Mouse (Mus musculus) spleen, postnatal 10 days (tissue): Measurements from ENCODE around the gene Hoxb8.
A peak's percentile ranks its signal among the peaks of the same experiment; 100 is the strongest.

Experiments
- DNase-seq, 2 experiments: peaks; one replicate each; pipeline ENCODE4 v3.0.0; 2021 to 2022; ENCODE audit warnings: low spot score in 2 of 2

The Hoxb8 gene

GRCm38 (mm10) chr11:96285771-96286738, 4.3 kb downstream of the Hoxb8 start, which contains the start of gene Hoxb7:
TSS of gene Hoxb7 (plus strand) at chr11:96286623.
- no peak for DNase-seq

DNA sequence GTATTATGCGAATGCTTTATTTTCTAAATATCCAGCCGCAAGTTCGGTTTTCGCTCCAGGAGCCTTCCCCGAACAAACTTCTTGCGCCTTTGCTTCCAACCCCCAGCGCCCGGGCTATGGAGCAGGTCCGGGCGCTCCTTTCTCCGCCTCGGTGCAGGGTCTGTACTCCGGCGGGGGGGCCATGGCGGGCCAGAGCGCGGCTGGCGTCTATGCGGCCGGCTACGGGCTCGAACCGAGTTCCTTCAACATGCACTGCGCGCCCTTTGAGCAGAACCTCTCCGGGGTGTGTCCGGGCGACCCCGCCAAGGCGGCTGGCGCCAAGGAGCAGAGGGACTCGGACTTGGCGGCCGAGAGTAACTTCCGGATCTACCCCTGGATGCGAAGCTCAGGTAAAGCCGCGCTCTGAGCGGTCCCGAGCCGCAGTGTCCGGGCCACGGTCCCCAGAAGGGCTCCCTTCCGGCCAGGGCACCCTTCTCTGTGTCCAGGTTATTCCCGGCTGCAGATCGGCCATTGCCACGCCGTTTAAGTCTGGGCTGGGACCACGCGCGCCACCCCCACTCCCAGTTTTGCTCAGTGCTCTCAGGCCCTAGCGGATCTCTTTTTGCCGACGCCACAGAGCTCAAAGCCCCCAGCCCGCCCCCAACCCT, 5.2 kb downstream of the Hoxb8 start:
- DNase-seq = no peak

DNA sequence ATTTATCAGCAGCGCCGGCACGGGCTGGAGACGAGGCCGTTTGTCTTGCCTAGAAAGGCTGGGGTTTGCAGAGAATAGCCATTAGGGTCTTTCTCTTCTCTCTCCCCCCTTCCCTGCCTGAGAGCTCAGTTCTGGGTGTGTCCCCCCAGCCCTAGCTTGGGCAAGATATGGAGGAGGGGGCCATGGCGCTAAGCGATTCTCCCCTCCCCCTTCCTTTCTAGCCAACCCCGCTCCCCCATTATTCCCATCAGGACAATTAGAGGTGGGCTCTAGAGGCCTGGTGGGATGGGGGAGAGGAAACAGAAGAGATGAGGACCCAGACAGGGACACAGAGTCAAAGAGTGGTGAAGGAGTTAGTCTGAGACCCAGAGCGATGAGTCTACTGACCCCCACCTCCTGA, 5.7 kb downstream of the Hoxb8 start:
- no peak for DNase-seq

DNA sequence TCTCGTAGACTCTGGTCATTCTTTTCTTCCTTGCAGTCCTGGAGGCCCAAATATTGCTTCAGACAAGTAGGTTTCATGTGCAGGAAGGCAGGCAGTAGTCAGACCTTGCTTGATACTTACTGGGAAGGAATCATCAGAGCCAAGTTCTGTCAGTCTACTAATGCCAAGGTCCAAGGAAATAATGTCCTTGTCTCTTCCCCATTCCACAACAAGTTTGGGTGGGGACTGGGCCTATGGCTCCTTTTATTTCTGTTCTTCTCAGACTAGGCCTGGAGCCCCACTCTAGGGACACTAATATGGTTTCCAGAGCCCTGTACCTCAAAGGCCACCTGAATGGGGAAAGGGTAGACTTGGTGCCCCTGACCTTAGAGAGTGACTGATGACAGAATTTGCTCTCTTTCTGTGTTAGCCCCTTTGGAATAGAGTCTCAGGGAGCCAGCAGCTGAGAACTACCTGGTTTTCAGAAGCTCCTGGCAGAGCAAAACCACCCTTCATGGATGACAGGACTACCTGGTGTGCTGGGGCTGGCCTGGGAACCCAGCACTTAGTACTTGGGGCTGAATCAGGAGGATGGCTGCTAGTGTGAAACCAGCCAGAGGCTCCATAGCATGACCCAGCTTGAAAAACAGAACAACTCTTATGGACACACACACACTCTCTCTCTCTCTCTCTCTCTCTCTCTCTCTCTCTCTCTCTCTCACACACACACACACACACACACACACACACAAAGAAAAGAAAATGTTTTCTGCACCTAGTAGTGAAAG, 6.9 kb downstream of the Hoxb8 start:
- no peak for DNase-seq

DNA sequence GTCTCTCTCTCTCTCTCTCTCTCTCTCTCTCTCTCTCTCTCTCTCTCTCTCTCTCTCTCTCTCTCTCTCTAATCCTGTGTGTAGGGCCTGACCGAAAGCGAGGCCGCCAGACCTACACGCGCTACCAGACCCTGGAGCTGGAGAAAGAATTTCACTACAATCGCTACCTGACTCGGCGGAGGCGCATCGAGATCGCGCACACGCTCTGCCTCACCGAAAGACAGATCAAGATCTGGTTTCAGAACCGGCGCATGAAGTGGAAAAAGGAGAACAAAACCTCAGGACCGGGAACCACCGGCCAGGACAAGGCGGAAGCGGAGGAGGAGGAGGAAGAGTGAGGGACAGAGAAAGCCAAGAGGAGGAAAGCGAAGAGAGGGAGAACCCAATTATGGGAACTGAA, 7.6 kb downstream of the Hoxb8 start:
- DNase-seq = no peak

DNA sequence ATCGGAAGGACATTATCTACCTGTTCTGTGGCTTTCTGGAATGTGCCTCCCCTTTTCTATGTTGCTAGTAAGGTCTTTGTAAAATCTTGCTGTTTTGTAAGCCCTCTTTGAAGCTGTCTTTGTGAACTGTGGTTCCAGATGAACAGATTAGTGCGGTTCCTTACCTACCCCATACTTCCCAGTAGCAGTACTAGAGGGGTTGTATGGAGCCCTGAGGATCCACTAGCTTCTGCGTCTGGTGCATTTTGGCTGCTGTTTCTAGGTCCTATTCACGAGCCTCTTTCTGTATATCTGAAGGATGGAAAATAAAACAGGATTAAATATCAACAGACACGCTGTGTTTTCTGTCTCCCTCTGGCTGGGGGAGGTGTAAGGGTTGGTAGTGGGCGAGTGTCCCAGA, 8.1 kb downstream of the Hoxb8 start:
- no peak for DNase-seq

DNA sequence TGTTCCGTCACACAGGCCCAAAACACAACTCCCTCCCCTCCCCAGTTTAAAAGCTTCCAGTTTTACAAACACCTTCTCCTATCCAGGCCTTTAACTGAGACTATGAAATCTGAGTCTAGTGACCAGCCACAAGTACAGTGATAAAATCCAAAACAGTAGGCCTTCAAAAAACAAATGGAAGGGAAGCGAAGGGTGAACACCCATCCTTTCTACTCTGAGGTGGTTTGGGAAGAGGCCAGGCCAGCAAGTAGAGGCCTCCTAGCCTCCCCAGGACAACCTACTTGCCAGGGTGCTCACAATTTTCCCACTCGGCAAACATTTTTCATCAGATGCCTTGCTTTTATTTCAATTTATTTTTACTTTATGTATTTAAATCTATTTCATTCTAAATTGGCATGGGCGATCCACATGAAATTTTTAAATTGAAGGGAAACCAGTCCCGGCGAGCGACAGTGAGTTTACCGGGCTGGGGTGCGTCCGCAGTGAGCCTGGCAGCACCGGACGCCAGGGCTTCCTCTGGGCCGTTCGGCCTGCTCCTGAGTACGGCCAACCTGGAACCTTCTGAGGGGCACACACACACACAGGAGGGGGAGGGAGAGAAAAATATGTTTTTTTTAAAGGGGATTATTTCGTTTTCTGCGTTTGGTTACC, 9.1 kb downstream of the Hoxb8 start:
- no peak for DNase-seq

GRCm38 (mm10) chr11:96291681-96292564, 10.2 kb downstream of the Hoxb8 start, which contains the start of gene Hoxb6:
TSS of gene Hoxb6 (plus strand) at chr11:96292476.
- DNase-seq = no peak

- DNase-seq = no peak
These were observed 11.0 kb downstream of the Hoxb8 start for GRCm38 (mm10) chr11:96292565-96293301.

DNA sequence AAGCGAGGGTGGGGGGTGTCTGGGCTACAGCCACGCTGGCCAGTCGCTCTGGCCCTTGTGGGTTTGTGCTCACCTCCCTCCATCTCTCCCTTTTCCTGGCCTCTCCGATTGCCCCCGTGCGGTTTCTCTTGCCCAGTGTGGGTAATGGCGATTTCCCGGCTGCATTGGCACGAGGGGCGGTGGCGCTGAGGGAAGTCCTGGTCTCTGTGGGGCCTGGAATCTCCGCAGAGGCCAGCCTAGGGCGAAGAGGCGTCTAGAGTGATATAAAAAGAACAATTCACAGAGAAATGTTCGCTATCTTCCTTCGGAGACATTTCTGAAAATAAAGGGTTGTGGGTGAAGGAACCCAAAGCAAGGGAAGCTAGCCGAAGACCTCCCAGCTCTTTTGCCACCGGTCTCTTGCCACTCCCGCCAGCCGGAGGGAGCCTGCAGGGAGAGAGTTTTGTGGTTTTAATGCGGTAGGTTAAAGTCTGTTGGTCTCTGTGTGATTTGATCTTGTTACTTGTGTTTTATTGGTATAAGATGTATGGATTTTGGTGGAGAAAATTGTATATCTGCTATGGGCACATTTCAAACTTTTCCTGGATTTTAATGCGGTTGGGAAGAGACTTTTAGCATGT, 11.7 kb downstream of the Hoxb8 start:
- no peak for DNase-seq

- DNase-seq = peak; percentile 29 to 74
These were observed 12.8 kb downstream of the Hoxb8 start for GRCm38 (mm10) chr11:96294245-96295091.

DNA sequence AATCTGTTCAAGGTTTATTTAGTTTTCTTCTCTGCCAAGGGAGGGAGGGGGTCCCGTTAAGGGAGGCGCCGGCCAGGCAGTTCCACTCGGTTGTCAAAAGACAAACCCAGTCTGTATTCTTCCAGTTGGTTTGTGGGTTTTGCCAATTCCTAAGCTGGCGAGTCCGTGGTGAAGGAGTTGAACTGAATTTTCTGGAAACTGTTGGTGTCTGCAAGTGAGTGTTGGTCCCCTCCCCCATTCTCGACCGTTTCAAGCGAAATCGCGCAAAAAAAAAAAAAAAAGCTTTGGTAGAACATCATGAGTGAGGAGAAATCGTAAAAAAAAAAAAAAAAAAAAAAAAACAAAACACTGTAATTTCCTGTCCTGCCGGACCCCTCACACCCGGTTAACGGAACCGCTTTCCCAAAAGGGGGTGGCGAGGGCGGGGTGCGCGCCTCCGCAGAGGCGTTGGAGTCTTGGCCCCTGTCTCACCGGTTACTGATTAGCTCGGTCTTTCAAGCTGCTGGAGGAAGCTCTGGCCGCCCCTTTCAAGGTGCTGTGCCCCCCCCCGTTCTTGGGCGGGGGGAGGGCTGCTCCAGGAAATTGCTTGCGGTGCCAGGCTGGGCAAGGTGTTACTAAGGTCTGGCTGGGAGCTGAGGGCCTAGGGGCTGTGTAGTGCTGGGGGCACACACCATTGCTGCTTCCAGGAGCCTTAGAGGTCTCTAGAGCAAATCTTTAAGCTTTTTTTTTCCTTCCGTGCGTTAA, 13.6 kb downstream of the Hoxb8 start:
- DNase-seq = no peak

GRCm38 (mm10) chr11:96296997-96297396, 15.3 kb downstream of the Hoxb8 start:
- DNase-seq = no peak

- DNase-seq = no peak
These were observed 15.7 kb downstream of the Hoxb8 start for GRCm38 (mm10) chr11:96297428-96297827.

DNA sequence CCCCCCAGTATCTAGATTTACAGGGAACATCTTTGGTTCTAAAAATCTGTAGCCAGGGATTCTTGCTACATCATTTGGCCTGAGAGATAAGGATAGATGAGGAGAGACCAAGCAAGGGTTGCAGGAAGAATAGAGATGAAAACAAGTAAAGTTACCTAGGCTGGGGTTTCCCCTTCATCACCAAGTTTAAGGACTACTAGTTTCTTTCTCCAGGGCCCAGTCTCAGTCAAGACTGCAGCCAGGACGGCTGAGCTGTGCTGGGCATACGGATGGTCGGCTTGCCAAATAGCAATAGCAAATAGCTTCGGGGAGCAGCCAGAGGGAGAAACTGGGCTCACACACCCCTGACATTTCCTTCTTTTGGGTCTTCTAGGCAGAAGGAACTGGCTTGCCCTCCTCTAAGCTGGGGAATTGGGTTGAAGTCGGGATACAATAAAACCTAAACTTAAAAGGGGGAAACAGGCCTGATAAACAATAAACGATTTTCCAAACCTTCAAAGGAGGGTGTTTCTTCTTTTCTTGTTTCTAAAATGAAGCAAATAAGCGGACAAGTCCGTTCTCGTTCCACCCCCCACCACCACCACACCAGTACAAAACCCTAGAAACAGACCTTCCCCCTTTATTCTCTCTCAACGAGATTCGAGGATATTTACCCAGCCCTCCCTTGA, 16.4 kb downstream of the Hoxb8 start:
- DNase-seq = no peak

- no peak for DNase-seq
These were observed 17.4 kb downstream of the Hoxb8 start for GRCm38 (mm10) chr11:96298895-96299667.
